ENCODE assay signal across 17 mouse cellular contexts in genomic region chr7:112688425-112689001, GRCm38 (mm10). TPM values are rescaled to one million over a fixed set of nuclear protein-coding genes. Genes with fewer than 3 reads are reported as not detected.
DNase-seq lines count a peak whose midpoint lies in the region; ATAC-seq and TF ChIP-seq lines count a peak whose summit lies in the region.
"Had no signal": no experiment of that assay in that cellular context is flagged by ENCODE, and none has a peak within 500 bp of the region (broad histone marks: within the 10 kb centered on the region; RNA-seq: fewer than 3 reads in every experiment).

No protein-coding gene starts in this region.

- no peak for TF ChIP-seq POLR2A in liver, adult 2 months (IDR thresholded peaks at IDR 0.05; ENCODE audit: extremely low read depth, insufficient read depth, low read length)

- no peaks in the 10 kb centered on the region for H3K36me3 ChIP-seq in liver, adult 2 months (ENCODE audit: control insufficient read depth, insufficient read depth, low read length)
- H3K36me3 ChIP-seq in intestine, postnatal 0 days (ENCODE audit: control insufficient read depth, insufficient read depth) = no peaks in the 10 kb centered on the region
- H3K36me3 ChIP-seq in stomach, embryonic 14.5 days (ENCODE audit: control insufficient read depth, insufficient read depth, low read length) = no peaks in the 10 kb centered on the region
- H3K36me3 ChIP-seq: embryonic facial prominence, embryonic 12.5 days; forebrain, embryonic 15.5 days; hindbrain, embryonic 13.5 days; liver, embryonic 13.5 days; midbrain, embryonic 10.5 days; neural tube, embryonic 13.5 days had no signal

- no peaks in the 10 kb centered on the region for H3K9me3 ChIP-seq in intestine, postnatal 0 days (ENCODE audit: control insufficient read depth)
- no peaks in the 10 kb centered on the region for H3K9me3 ChIP-seq in stomach, embryonic 14.5 days (ENCODE audit: control insufficient read depth, low read depth, low read length)
- H3K9me3 ChIP-seq: embryonic facial prominence, embryonic 12.5 days; forebrain, embryonic 15.5 days; hindbrain, embryonic 13.5 days; liver, embryonic 13.5 days; midbrain, embryonic 10.5 days; neural tube, embryonic 13.5 days had no signal

- no peak overlapping the region for H3K9ac ChIP-seq in liver, adult 2 months (ENCODE audit: low read depth, low read length)
- H3K9ac ChIP-seq in intestine, postnatal 0 days (ENCODE audit: low read depth, low read length) = no peak overlapping the region
- H3K9ac ChIP-seq in stomach, embryonic 14.5 days (replicated peaks; ENCODE audit: low read depth, low read length) = no peak overlapping the region
- H3K9ac ChIP-seq: embryonic facial prominence, embryonic 12.5 days; forebrain, embryonic 15.5 days; hindbrain, embryonic 13.5 days; liver, embryonic 13.5 days; neural tube, embryonic 13.5 days had no signal

- H3K4me1 ChIP-seq in liver, adult 2 months (ENCODE audit: control insufficient read depth, insufficient read depth, low read length) = peaks cover 9% of the 10 kb centered on the region
- H3K4me1 ChIP-seq in intestine, postnatal 0 days (replicated peaks; ENCODE audit: control insufficient read depth, insufficient read depth, low read length) = peaks cover 16% of the 10 kb centered on the region
- peaks cover 86% of the 10 kb centered on the region for H3K4me1 ChIP-seq in stomach, embryonic 14.5 days (ENCODE audit: control insufficient read depth, insufficient read depth, low read length)

- WGBS in liver, adult 2 months = 13% methylated on average over 9 of the region's 9 CpGs
- WGBS in intestine, postnatal 0 days = 32% methylated on average over 9 of the region's 9 CpGs
- WGBS in stomach, embryonic 14.5 days = 29% methylated on average over 9 of the region's 9 CpGs

- no peak overlapping the region for H3K4me3 ChIP-seq in liver, adult 2 months (ENCODE audit: insufficient read depth, low read depth, low read length)
- no peak overlapping the region for H3K4me3 ChIP-seq in intestine, postnatal 0 days (ENCODE audit: low read depth, low read length)
- no peak overlapping the region for H3K4me3 ChIP-seq in stomach, embryonic 14.5 days (ENCODE audit: low read depth, low read length)
- H3K4me3 ChIP-seq: embryonic facial prominence, embryonic 12.5 days; forebrain, embryonic 15.5 days; hindbrain, embryonic 13.5 days; liver, embryonic 13.5 days; midbrain, embryonic 10.5 days; neural tube, embryonic 13.5 days had no signal

- no peak overlapping the region for H3K4me2 ChIP-seq in intestine, postnatal 0 days (replicated peaks; ENCODE audit: low read depth)
- H3K4me2 ChIP-seq in stomach, embryonic 14.5 days (replicated peaks; ENCODE audit: low read depth, low read length) = no peak overlapping the region
- H3K4me2 ChIP-seq: embryonic facial prominence, embryonic 12.5 days; forebrain, embryonic 15.5 days; hindbrain, embryonic 13.5 days; liver, embryonic 13.5 days; neural tube, embryonic 13.5 days had no signal

- peak; percentile 69 for DNase-seq in adrenal gland, adult 2 months
- DNase-seq in adrenal gland, postnatal 4 days (ENCODE audit: low spot score in 2 of 2) = no peak
- DNase-seq in liver, adult 2 months (ENCODE audit: extremely low read depth, low read depth, low spot score) = peak; percentile 79
- DNase-seq in liver = no peak
- DNase-seq in layer of hippocampus, postnatal 25 days (ENCODE audit: extremely low spot score in 1 of 2, low spot score in 1 of 2) = no peak
- no peak for DNase-seq in thymus, postnatal 0 days (ENCODE audit: low spot score)
- DNase-seq: cerebellum, postnatal 10 days; gastrocnemius, postnatal 25 days; layer of hippocampus, postnatal 36 days; liver, embryonic 13.5 days had no signal

- ATAC-seq in intestine, postnatal 0 days = peak; percentile 43; the same call in 1 of the 2 replicates
- ATAC-seq in stomach, embryonic 14.5 days (ENCODE audit: insufficient number of reproducible peaks, insufficient read depth, low FRiP score, low read depth) = peak; percentile 50; the same call in 1 of the 2 replicates
- ATAC-seq: forebrain, embryonic 15.5 days had no signal

- H3K79me2 ChIP-seq in liver, adult 2 months (ENCODE audit: control insufficient read depth, insufficient read depth, low read length) = peaks cover 56% of the 10 kb centered on the region; the same call in 1 of the 2 replicates

- H3K27ac ChIP-seq in liver, adult 2 months (replicated peaks; ENCODE audit: insufficient read depth, low read depth, low read length) = peak overlapping the region; percentile 60
- H3K27ac ChIP-seq in intestine, postnatal 0 days (ENCODE audit: low read depth, low read length) = no peak overlapping the region
- H3K27ac ChIP-seq in stomach, embryonic 14.5 days (ENCODE audit: low read length) = peak overlapping the region; percentile 55; the same call in 1 of the 2 replicates
- H3K27ac ChIP-seq: embryonic facial prominence, embryonic 12.5 days; forebrain, embryonic 15.5 days; hindbrain, embryonic 13.5 days; liver, embryonic 13.5 days; midbrain, embryonic 10.5 days; neural tube, embryonic 13.5 days had no signal

- H3K27me3 ChIP-seq in liver, adult 2 months (ENCODE audit: control insufficient read depth, insufficient read depth, low read length) = no peaks in the 10 kb centered on the region
- H3K27me3 ChIP-seq in intestine, postnatal 0 days (replicated peaks; ENCODE audit: control insufficient read depth, insufficient read depth, low read length) = no peaks in the 10 kb centered on the region
- no peaks in the 10 kb centered on the region for H3K27me3 ChIP-seq in stomach, embryonic 14.5 days (ENCODE audit: control insufficient read depth, insufficient read depth, low read length)
- H3K27me3 ChIP-seq: embryonic facial prominence, embryonic 12.5 days; forebrain, embryonic 15.5 days; hindbrain, embryonic 13.5 days; neural tube, embryonic 13.5 days had no signal

- TF ChIP-seq CTCF in liver, adult 2 months (IDR thresholded peaks at IDR 0.05; ENCODE audit: low read depth, low read length) = no peak
- TF ChIP-seq CTCF in intestine, postnatal 0 days (IDR thresholded peaks at IDR 0.05; ENCODE audit: low read depth) = no peak

RNA-seq across cellular contexts. Expression of gene Tead1, which starts 9.4 kb away (rescaled TPM):
- 100 to 1,000 TPM in 1 of 2 experiments, 10 to 100 TPM in 1; 57.7 to 106 TPM for total RNA-seq in adrenal gland, adult 2 months (2021)
- polyA plus RNA-seq in adrenal gland, adult 2 months (2012; rRNA removed) = 10.9 and 18.6 TPM in 2 replicates
- total RNA-seq in adrenal gland, postnatal 4 days (2021) = 10 to 100 TPM; 66.2 to 74.8 TPM
- 4.1 and 5.9 TPM in 2 replicates for total RNA-seq in liver, adult 2 months (2014; rRNA removed)
- polyA plus RNA-seq in liver, adult 2 months (2012; rRNA removed) = 2.2 and 2.3 TPM in 2 replicates
- polyA plus RNA-seq in intestine, postnatal 0 days (2015; fragmentation: Nextera tagmentation; extraction: Ambion mirVana) = 7.4 and 10.8 TPM in 2 replicates
- polyA plus RNA-seq in stomach, embryonic 14.5 days (2014; fragmentation: Nextera tagmentation; extraction: Ambion mirVana) = 31.6 and 36.2 TPM in 2 replicates
- 10 to 100 TPM; 19.6 to 28.6 TPM for total RNA-seq in layer of hippocampus, postnatal 25 days (2021)
- 1.2 and 3.2 TPM in 2 replicates for polyA plus RNA-seq in thymus, postnatal 0 days (2015; fragmentation: Nextera tagmentation; extraction: Ambion mirVana)

Comparison
In these comparisons a context has a peak if more than half of its experiments do, and no peak if none do; other contexts are left out.
1. DNase-seq: peak in adrenal gland, adult 2 months (single experiment) and liver, adult 2 months (single experiment); none in adrenal gland, postnatal 4 days (0 of 2), liver (single experiment), layer of hippocampus, postnatal 25 days (0 of 2) and thymus, postnatal 0 days (single experiment).